Mouse (Mus musculus): Measurements from ENCODE around the gene Dusp10. TPM values are rescaled to one million over a fixed set of nuclear protein-coding genes. Genes with fewer than 3 reads are reported as not detected.

The Dusp10 gene
- polyA plus RNA-seq, 1 experiment from 2014 or later = 13.0 TPM

DNA sequence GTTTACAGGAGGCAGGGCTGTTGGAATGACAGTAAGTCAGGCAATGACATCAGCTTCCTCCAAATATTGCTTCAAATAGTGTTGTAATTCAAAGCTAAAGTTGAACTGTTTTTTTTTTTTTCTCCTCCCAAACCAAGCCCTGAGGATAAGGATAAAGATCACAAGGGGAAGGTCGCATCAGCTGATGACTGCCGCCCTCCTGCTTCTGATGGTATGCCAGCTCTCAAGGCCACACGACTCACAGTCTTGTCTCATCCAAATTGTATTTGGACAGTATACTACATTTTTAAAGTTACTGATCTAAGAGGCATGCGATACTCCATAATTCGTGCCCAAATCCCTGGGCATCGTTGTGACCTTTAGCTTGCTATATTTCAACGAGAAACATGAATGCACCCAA lies 70.1 kb downstream of the Dusp10 start:
- no peaks in the 10 kb centered on the region for H3K27me3 ChIP-seq (replicated peaks; ENCODE audit: control insufficient read depth, insufficient read depth, low read length)
- 81% methylated on average over 7 of the region's 7 CpGs for WGBS
- H3K4me3 ChIP-seq (ENCODE audit: low read depth, low read length) = no peak overlapping the region
- H3K4me2 ChIP-seq (ENCODE audit: low read length) = no peak overlapping the region
- no peaks in the 10 kb centered on the region for H3K36me3 ChIP-seq (ENCODE audit: control insufficient read depth, insufficient read depth, low read length)
- DNase-seq (ENCODE audit: low spot score) (no peak), ATAC-seq (replicated peaks; ENCODE audit: low FRiP score, low TSS enrichment, low read depth) (no peak)
- H3K4me1 ChIP-seq (replicated peaks; ENCODE audit: control insufficient read depth, insufficient read depth, low read length) = no peaks in the 10 kb centered on the region
- H3K9ac ChIP-seq (ENCODE audit: low read length) = no peak overlapping the region
- H3K9me3 ChIP-seq (ENCODE audit: control insufficient read depth, low read length) = no peaks in the 10 kb centered on the region
- peak overlapping the region; percentile 12; the same call in 1 of the 2 replicates for H3K27ac ChIP-seq (ENCODE audit: low read depth)

DNA sequence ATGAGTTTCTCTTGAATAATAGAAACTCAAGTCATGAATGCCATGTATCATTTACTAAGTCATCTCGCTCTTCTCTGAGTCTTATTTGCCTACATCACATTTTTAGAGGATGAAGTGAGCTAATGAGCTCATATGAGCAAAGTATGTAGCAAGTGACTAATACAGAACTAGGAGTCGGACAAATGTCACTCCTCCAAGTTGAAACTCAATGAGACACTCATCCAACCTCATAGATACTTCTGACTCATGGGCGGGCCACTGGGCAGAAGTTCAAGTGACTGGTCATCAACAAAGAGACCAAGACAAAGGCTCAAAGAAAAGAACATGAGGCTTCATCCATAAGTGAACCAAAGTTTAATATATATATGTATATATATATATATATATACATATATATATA lies 71.9 kb downstream of the Dusp10 start:
- WGBS = 84% methylated on average over 3 of the region's 3 CpGs

DNA sequence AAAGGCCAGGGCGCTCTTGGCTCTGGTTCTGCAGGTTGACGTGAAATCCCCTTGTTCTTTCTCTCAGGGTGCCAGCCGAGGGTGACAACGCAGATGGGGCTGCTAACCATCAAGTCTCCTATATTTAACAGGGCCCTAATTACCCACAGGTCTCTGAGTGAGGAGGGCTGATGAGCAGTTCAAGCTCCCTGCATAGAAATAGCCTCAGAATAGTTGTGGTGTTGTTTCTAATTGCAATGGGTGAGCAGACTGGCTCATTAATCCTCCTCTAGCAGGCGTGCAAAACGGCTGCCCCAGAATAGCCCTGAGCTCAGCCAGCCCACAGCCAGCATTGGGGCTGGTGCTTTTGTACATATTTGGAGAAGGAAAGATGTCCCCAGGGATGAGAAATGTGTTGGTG lies 77.4 kb downstream of the Dusp10 start:
- H3K4me1 ChIP-seq (replicated peaks; ENCODE audit: control insufficient read depth, insufficient read depth, low read length) = no peaks in the 10 kb centered on the region
- H3K36me3 ChIP-seq (ENCODE audit: control insufficient read depth, insufficient read depth, low read length) = no peaks in the 10 kb centered on the region
- no peak overlapping the region for H3K27ac ChIP-seq (ENCODE audit: low read depth)
- no peaks in the 10 kb centered on the region for H3K9me3 ChIP-seq (ENCODE audit: control insufficient read depth, low read length)
- no peak overlapping the region for H3K4me2 ChIP-seq (ENCODE audit: low read length)
- no peaks in the 10 kb centered on the region for H3K27me3 ChIP-seq (replicated peaks; ENCODE audit: control insufficient read depth, insufficient read depth, low read length)
- DNase-seq (ENCODE audit: low spot score) (no peak), ATAC-seq (replicated peaks; ENCODE audit: low FRiP score, low TSS enrichment, low read depth) (no peak)
- 55% methylated on average over 6 of the region's 6 CpGs for WGBS
- no peak overlapping the region for H3K4me3 ChIP-seq (ENCODE audit: low read depth, low read length)
- H3K9ac ChIP-seq (ENCODE audit: low read length) = no peak overlapping the region

More for the DNA sequence above, 71.9 kb downstream of the Dusp10 start:
- Histone ChIP-seq H3K4me3 (ENCODE audit: low read depth, low read length) (no peak overlapping the region), H3K4me2 (ENCODE audit: low read length) (no peak overlapping the region), H3K36me3 (ENCODE audit: control insufficient read depth, insufficient read depth, low read length) (no peaks in the 10 kb centered on the region), H3K27me3 (replicated peaks; ENCODE audit: control insufficient read depth, insufficient read depth, low read length) (no peaks in the 10 kb centered on the region), H3K9ac (ENCODE audit: low read length) (no peak overlapping the region), H3K9me3 (ENCODE audit: control insufficient read depth, low read length) (no peaks in the 10 kb centered on the region), H3K27ac (ENCODE audit: low read depth) (no peak overlapping the region), H3K4me1 (replicated peaks; ENCODE audit: control insufficient read depth, insufficient read depth, low read length) (no peaks in the 10 kb centered on the region)
- no peak for DNase-seq (ENCODE audit: low spot score)
- no peak for ATAC-seq (replicated peaks; ENCODE audit: low FRiP score, low TSS enrichment, low read depth)

DNA sequence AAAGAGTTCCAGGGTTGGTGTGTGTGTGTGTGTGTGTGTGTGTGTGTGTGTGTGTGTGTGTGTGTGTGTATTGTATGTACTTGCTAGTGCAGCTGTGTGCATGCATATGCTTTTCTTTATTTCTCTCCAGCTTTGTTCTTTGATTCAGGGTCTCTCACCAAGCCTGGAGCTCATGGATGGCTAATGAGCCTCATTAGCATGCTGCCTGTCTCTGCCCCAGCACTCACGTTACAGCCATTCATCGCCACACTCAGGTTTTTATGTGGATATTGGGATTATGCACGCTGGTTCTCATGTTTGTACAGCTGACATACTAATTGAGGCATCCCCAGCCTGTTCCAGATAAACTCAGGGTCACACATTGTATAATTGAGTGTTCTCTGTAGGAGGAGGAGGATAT lies 81.8 kb downstream of the Dusp10 start:
- H3K4me1 ChIP-seq (replicated peaks; ENCODE audit: control insufficient read depth, insufficient read depth, low read length) = no peaks in the 10 kb centered on the region
- no peak overlapping the region for H3K4me3 ChIP-seq (ENCODE audit: low read depth, low read length)
- H3K9ac ChIP-seq (ENCODE audit: low read length) = no peak overlapping the region
- H3K27ac ChIP-seq (ENCODE audit: low read depth) = no peak overlapping the region
- no peak for DNase-seq (ENCODE audit: low spot score)
- H3K4me2 ChIP-seq (ENCODE audit: low read length) = no peak overlapping the region
- no peak for ATAC-seq (replicated peaks; ENCODE audit: low FRiP score, low TSS enrichment, low read depth)
- H3K27me3 ChIP-seq (replicated peaks; ENCODE audit: control insufficient read depth, insufficient read depth, low read length) = no peaks in the 10 kb centered on the region
- no peaks in the 10 kb centered on the region for H3K9me3 ChIP-seq (ENCODE audit: control insufficient read depth, low read length)
- no peaks in the 10 kb centered on the region for H3K36me3 ChIP-seq (ENCODE audit: control insufficient read depth, insufficient read depth, low read length)
- WGBS = 43% methylated on average over 3 of the region's 3 CpGs

DNA sequence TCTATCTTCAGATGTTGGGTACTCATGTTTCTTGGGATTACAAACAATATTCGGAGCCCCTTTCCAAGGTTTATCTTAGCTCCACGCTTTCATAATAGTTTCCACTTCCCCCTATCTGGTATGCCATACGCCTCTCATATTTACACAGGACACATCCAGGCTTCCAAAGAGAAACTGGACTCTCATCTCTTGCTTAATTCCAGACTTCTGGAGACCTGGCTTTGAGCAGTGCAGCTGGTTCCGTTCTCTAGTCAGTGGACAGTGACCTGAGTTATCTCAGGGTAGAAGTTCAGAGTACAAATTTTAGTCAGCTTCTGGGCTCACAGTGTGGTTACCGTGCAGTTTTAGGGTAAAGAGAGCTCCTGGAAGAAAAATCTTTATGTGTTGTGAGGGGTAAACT lies 87.3 kb downstream of the Dusp10 start:
- Histone ChIP-seq H3K9me3 (ENCODE audit: control insufficient read depth, low read length) (no peaks in the 10 kb centered on the region), H3K4me2 (ENCODE audit: low read length) (no peak overlapping the region), H3K4me3 (ENCODE audit: low read depth, low read length) (no peak overlapping the region), H3K4me1 (replicated peaks; ENCODE audit: control insufficient read depth, insufficient read depth, low read length) (no peaks in the 10 kb centered on the region), H3K27ac (ENCODE audit: low read depth) (no peak overlapping the region), H3K9ac (ENCODE audit: low read length) (no peak overlapping the region), H3K36me3 (ENCODE audit: control insufficient read depth, insufficient read depth, low read length) (no peaks in the 10 kb centered on the region), H3K27me3 (replicated peaks; ENCODE audit: control insufficient read depth, insufficient read depth, low read length) (no peaks in the 10 kb centered on the region)
- 51% methylated on average over 5 of the region's 5 CpGs for WGBS
- ATAC-seq (replicated peaks; ENCODE audit: low FRiP score, low TSS enrichment, low read depth) (no peak), DNase-seq (ENCODE audit: low spot score) (no peak)

DNA sequence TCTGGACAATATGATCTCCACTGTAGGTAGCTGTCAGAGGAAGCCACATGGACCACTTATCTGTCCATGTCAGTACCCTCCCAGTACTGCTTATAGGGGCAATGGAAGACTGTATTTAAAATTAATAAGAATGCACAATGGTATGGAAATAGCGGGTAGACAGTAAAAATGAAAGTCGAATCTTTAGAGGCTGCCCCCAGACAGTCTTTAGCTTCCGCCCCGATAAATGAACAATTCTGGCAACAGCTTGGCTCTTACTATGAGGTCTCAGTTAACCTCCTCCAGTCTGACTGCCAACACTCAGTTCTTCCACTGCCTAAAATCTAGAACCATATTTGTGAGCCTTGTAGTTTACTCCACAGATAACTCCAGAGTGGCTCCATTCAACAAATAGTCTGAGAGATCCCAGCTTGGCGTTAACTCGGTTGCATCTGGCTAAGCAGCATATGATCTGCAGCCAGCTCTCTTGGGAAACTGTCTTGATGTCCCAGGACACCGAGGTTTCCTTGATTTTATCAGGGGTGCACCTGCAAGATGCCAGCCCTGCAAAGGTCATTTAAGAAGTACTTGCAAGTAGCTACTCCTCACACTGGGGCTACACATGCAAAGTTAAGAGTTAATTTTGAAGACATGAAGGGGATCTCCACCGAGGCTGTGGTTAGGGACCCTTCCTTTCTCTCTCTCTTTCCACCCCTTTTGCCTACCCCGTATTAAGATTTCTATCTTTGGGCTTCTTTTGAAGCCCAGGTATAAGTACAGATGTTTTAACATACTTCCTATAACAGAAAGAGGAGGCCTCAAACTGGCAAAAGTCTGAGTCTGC lies 88.0 kb downstream of the Dusp10 start:
- WGBS = 86% methylated on average over 9 of the region's 9 CpGs
- no peak overlapping the region for H3K4me2 ChIP-seq (ENCODE audit: low read length)
- H3K4me3 ChIP-seq (ENCODE audit: low read depth, low read length) = no peak overlapping the region
- H3K4me1 ChIP-seq (replicated peaks; ENCODE audit: control insufficient read depth, insufficient read depth, low read length) = no peaks in the 10 kb centered on the region
- H3K27ac ChIP-seq (ENCODE audit: low read depth) = no peak overlapping the region
- H3K9ac ChIP-seq (ENCODE audit: low read length) = no peak overlapping the region
- H3K36me3 ChIP-seq (ENCODE audit: control insufficient read depth, insufficient read depth, low read length) = no peaks in the 10 kb centered on the region
- no peaks in the 10 kb centered on the region for H3K27me3 ChIP-seq (replicated peaks; ENCODE audit: control insufficient read depth, insufficient read depth, low read length)
- DNase-seq (ENCODE audit: low spot score) = no peak
- H3K9me3 ChIP-seq (ENCODE audit: control insufficient read depth, low read length) = no peaks in the 10 kb centered on the region
- ATAC-seq (replicated peaks; ENCODE audit: low FRiP score, low TSS enrichment, low read depth) = no peak

DNA sequence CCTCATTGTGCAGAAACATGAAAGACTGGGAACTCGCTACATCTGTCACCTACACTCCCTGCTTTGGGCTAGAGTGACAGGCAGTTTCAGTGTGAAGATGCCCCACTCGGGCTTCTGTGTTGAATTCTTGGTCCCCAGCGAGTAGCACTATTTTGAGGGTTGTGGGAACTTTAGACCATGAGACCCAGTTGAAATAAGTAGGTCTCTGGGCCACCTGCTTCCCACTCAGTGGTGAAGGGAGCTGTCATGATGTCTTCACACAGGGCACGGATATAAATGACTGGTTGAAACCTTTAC lies 88.6 kb downstream of the Dusp10 start:
- ATAC-seq (replicated peaks; ENCODE audit: low FRiP score, low TSS enrichment, low read depth) = no peak
- Histone ChIP-seq H3K4me1 (replicated peaks; ENCODE audit: control insufficient read depth, insufficient read depth, low read length) (no peaks in the 10 kb centered on the region), H3K36me3 (ENCODE audit: control insufficient read depth, insufficient read depth, low read length) (no peaks in the 10 kb centered on the region)

DNA sequence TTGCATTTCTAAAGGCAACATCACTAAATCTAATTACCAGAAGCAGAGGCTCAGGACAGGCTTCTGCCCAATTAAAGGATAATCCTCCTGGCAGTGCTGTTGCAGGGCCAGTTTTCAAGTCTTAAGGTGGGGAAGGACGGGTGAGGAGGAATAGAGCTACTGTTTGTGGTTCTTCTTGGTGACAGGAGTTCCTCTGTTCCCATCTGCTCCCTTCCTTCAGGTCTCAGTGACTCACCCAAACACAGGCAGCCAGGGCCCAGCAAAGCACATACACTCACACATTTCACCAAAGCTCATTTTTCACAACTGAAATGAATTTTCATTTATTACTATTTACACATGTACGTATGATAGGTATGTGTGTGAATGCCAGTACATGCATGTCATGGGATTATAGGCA lies 93.7 kb downstream of the Dusp10 start:
- no peaks in the 10 kb centered on the region for H3K27me3 ChIP-seq (replicated peaks; ENCODE audit: control insufficient read depth, insufficient read depth, low read length)
- H3K9me3 ChIP-seq (ENCODE audit: control insufficient read depth, low read length) = no peaks in the 10 kb centered on the region
- H3K27ac ChIP-seq (ENCODE audit: low read depth) = no peak overlapping the region
- ATAC-seq (replicated peaks; ENCODE audit: low FRiP score, low TSS enrichment, low read depth) = no peak
- H3K4me3 ChIP-seq (ENCODE audit: low read depth, low read length) = no peak overlapping the region
- H3K4me2 ChIP-seq (ENCODE audit: low read length) = no peak overlapping the region
- no peaks in the 10 kb centered on the region for H3K4me1 ChIP-seq (replicated peaks; ENCODE audit: control insufficient read depth, insufficient read depth, low read length)
- WGBS = 47% methylated on average over 2 of the region's 2 CpGs
- no peak overlapping the region for H3K9ac ChIP-seq (ENCODE audit: low read length)
- no peaks in the 10 kb centered on the region for H3K36me3 ChIP-seq (ENCODE audit: control insufficient read depth, insufficient read depth, low read length)
- no peak for DNase-seq (ENCODE audit: low spot score)

More for the DNA sequence above, 88.6 kb downstream of the Dusp10 start:
- Histone ChIP-seq H3K4me2 (ENCODE audit: low read length) (no peak overlapping the region), H3K27me3 (replicated peaks; ENCODE audit: control insufficient read depth, insufficient read depth, low read length) (no peaks in the 10 kb centered on the region), H3K9me3 (ENCODE audit: control insufficient read depth, low read length) (no peaks in the 10 kb centered on the region), H3K27ac (ENCODE audit: low read depth) (no peak overlapping the region), H3K4me3 (ENCODE audit: low read depth, low read length) (no peak overlapping the region), H3K9ac (ENCODE audit: low read length) (no peak overlapping the region)
- 78% methylated on average over 4 of the region's 4 CpGs for WGBS
- DNase-seq (ENCODE audit: low spot score) = no peak

DNA sequence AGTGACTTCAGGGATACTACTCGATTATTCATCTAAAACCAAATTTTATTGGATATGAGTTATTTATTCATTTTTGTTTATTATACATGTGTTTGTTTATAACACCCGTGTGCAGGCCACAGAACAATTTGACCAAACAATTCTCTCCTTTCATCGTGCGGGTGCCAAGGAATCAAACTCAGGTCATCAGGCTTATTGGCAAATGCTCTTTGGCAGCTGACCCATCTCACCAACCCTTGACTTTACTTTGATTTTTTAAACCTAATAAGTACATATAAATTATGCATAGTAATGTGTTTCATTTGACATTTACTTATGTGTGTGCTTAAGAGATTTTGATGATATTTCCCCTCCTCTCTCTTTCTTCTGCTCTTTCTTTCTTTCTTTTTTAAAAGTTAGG lies 94.3 kb downstream of the Dusp10 start:
- Histone ChIP-seq H3K27me3 (replicated peaks; ENCODE audit: control insufficient read depth, insufficient read depth, low read length) (no peaks in the 10 kb centered on the region), H3K9me3 (ENCODE audit: control insufficient read depth, low read length) (no peaks in the 10 kb centered on the region), H3K27ac (ENCODE audit: low read depth) (no peak overlapping the region), H3K36me3 (ENCODE audit: control insufficient read depth, insufficient read depth, low read length) (no peaks in the 10 kb centered on the region), H3K4me2 (ENCODE audit: low read length) (no peak overlapping the region), H3K9ac (ENCODE audit: low read length) (no peak overlapping the region), H3K4me1 (replicated peaks; ENCODE audit: control insufficient read depth, insufficient read depth, low read length) (no peaks in the 10 kb centered on the region), H3K4me3 (ENCODE audit: low read depth, low read length) (no peak overlapping the region)
- 77% methylated on average over 4 of the region's 4 CpGs for WGBS
- ATAC-seq (replicated peaks; ENCODE audit: low FRiP score, low TSS enrichment, low read depth) = no peak
- no peak for DNase-seq (ENCODE audit: low spot score)
